Mouse (Mus musculus) regulatory T cell (primary cell): Measurements from ENCODE around the gene Gm49398.

ENCODE experiments used
- in situ Hi-C: fragments of 300-600 bp; cut with MboI, MseI; formaldehyde crosslinking; loops from one replicate; pipeline ENCODE4 v1.15.1; 2025; ENCODE audit warnings: high pct_unique_total_duplicates

The Gm49398 gene

DNA sequence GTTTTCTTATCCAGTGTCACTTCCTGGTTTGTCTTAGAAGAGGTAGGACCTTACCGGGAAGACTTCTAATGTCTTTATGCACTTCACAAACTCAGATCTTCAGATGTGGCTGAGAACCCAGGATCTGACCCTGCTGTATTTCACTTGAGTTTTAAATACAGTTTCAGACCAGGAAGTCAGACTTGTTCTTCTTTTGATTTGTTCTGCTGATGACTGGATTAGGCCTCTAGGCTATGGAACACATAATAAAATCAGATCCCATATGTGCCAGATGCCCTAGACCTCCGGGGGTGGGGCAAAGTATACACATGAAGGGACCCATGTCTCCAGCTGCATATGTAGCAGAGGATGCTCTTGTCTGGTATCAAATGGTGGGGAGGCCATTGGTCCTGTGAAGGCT lies at the start of gene Gm49398:
TSS of gene Gm49398 (minus strand) at position 101 of the 400 bp plus-strand sequence.
- in situ Hi-C loops, result no loop called here

DNA sequence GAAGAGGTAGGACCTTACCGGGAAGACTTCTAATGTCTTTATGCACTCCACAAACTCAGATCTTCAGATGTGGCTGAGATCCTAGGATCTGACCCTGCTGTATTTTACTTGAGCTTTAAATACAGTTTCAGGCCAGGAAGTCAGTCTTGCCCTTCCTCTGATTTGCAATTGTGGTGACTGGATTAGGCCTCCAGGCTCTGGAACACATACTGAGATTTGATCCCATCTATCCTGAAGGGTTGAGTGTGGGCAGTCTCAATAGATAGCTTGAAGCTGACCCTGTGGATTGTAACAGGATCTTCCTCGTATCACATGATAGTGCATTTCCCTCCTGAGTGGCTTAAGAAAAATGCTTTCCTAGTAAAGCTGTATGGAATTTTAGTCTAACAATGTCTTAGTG lies 33.4 kb downstream of the Gm49398 start, which contains the start of gene Cts8:
TSS of gene Cts8 (minus strand) at position 101 of the 400 bp plus-strand sequence.
- in situ Hi-C loops, result no loop called here

DNA sequence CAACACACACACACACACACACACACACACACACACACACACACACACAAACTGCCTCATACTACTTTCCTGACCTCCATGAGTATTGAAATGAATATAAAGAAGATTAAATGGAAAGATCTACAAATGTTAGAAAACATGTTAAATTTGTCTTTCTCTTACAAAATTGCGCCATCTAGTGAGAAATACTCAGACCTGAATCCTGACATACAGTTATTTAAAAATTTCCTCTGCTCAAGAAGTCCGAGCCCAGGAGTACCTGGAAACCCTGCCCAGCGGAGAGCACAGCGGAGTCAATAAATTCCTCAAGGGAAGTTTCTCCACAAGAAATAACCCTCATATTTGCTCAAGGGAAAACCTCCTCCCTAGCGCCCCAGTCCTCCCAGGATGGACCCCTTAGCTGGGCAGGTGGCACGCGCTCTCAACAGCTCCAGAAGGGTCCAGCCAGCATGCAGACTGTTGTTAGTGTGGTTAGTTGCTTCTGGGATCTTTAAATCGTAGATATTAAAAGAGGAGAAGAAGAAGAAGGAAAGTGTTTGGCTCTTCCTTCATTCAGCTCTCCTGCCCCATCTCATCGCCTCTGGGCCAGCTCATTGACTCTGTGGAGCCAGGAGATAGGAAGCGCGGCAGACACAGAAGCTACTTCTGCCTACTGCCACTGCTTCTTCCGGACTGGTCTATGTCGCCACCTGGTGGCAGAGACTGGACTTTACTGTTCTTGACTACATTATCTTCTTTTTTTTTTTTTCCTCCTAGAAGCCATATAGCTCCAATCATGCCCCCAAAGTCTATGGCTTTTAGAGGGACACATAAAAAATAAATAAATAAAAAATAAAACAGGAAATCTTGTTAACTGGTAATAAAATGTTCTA lies 47.3 kb downstream of the Gm49398 start:
- in situ Hi-C loops, result no loop called here

DNA sequence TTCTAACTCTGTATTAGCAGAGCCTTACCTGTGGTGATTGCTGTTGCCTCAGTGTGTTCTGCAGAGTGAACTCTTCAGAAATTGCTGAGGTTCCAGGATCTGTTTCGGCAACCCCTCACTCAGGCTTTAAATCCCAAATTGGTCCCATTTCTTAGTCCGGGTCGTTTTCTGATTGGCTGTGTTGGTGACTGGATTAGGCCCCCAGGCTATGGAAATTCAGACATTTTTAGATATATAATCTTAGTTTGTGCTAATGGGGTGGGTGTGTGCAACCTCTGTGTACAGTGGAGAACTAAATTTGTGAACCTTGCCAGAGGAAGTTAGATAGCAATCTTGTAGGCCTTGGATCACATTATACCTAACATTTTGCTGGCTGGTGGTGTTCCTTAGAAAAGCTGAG lies 85.3 kb downstream of the Gm49398 start, which contains the start of gene Cts6:
TSS of gene Cts6 (minus strand) at position 101 of the 400 bp plus-strand sequence.
- in situ Hi-C loops, result no loop called here
